Mouse (Mus musculus): ENCODE data around the gene Iqcg.
"Not testable (repeated sequence)": the region's sequence is repeated elsewhere in the genome, so short reads cannot be mapped to it uniquely, and the experiment has no call there.

Gene Iqcg

DNA sequence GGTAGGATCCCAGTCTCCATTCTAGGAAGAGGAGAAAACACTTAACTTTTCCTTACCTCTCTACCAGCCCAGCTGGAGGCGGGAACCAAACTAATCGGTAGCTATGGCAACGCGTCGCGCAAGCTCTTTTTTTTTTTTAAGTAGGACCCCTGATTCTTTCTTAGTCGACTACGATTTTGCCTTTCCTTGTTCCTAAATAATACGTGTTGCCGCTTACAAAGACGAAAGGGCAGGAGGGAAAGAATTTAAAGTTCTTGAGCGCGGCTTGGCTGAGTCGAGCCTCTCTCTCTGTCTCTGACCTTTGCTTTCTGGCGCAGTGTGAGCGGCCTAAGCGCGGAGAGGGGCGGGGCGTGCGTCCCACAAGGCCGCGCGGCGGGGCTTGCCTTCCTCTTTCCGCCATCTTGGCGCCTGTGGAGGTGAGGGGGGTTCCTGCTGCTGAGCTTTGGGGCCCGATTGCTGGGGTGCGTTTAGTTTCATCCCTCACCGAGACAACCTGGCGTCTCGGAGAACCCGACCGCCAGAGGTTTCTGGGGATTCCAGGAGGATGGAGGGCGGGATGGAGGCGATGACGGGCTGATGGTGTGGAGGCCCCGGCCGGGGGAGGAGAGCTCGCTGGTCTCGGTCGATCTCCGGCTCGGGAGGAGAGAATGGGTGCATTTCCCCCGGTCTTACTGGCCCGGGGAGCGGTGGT lies at the start of gene Iqcg, which contains the start of gene Rpl35a:
TSS of gene Iqcg (minus strand) at position 124 of the 691 bp plus-strand sequence.
TSS of gene Rpl35a (plus strand) at position 359 of the 691 bp plus-strand sequence.
- in situ Hi-C loops (cut with MboI; ENCODE audit: unreplicated experiment in 2 of 2) = no loop called here

- in situ Hi-C loops (cut with MboI; ENCODE audit: unreplicated experiment in 2 of 2) = no loop called here
These were observed 29.6 kb upstream of the Iqcg start for GRCm38 (mm10) chr16:33085666-33086065.

- in situ Hi-C loops (cut with MboI; ENCODE audit: unreplicated experiment in 2 of 2) = no loop called here
These were observed 28.0 kb upstream of the Iqcg start for GRCm38 (mm10) chr16:33083996-33084395.

DNA sequence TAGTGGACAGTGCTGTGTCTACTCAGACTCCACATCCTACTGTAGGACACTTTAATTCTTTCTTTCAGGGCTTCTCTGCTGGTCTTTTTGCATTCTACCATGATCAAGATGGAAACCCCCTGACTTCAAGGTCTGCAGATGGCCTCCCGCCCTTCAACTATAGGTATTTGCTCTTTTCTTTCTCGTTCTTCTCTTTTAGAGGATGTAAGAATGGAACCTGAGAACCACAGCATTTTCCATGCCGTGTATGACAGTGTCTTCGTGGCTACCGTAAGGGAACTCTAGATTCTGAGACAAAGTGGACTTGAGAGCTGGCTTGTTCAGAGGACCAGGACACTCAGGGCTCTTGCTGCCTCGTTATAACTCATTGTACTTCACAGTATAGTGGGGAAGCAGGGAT lies 26.9 kb upstream of the Iqcg start:
- in situ Hi-C loops (cut with MboI; ENCODE audit: unreplicated experiment in 2 of 2) = no loop called here

GRCm38 (mm10) chr16:33080063-33080462 lies 24.0 kb upstream of the Iqcg start:
- in situ Hi-C loops (cut with MboI; ENCODE audit: unreplicated experiment in 2 of 2) = no loop called here

DNA sequence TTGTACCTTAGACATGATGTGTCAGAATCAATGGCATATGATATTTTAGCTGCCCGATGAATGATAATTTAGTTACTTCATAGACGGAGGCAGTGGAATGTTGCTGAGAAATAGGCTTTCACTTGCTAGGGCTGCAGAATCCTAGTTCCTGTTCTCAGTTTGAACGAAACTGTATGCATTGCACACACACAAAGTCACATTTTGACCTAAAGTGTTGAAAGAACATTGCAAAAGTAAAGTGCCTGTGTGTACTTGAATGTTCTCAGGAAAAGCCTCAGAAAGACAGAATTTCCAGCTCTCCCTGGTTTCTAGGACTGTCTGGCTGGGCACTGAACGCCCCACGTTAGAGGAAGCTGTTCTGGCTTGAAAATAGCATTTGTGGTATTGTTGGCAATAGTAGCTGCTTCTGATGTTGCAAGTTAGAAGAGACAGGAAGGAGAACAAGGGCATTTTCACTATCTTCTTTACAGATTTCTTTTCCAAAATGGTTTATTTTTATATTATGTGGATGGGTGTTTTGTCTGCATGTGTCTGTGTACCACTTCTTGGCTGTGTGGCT lies 21.1 kb upstream of the Iqcg start:
- in situ Hi-C loops (cut with MboI; ENCODE audit: unreplicated experiment in 2 of 2) = no loop called here

GRCm38 (mm10) chr16:33076078-33076477 lies 20.1 kb upstream of the Iqcg start:
- in situ Hi-C loops (cut with MboI; ENCODE audit: unreplicated experiment in 2 of 2) = no loop called here

DNA sequence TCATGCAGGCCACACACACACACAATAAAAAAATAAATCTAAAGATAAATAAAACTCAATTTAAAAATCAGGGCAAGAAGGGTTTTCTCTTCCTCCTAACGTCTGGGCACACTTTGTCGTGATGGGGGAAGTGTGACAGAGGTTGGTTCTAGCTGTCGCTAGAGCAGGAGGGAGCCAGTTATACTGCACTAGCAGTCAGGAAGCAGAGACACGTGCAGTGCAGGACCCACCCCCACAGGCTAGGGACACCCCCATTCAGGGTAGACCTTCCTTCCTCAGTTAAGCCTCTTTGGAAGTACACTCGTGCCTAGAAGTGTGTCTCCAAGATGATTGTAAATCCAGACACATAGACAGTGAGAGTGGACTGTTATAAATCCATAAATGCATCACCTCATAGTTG lies 18.9 kb upstream of the Iqcg start:
- in situ Hi-C loops (cut with MboI; ENCODE audit: unreplicated experiment in 2 of 2) = no loop called here

- in situ Hi-C loops (cut with MboI; ENCODE audit: unreplicated experiment in 2 of 2) = no loop called here
These were observed 17.0 kb upstream of the Iqcg start for GRCm38 (mm10) chr16:33072871-33073557.

GRCm38 (mm10) chr16:33070928-33071327 lies 14.9 kb upstream of the Iqcg start:
- in situ Hi-C loops (cut with MboI; ENCODE audit: unreplicated experiment in 2 of 2) = no loop called here

GRCm38 (mm10) chr16:33064636-33065035 lies 8.6 kb upstream of the Iqcg start:
- in situ Hi-C loops (cut with MboI; ENCODE audit: unreplicated experiment in 2 of 2) = no loop called here

- in situ Hi-C loops (cut with MboI; ENCODE audit: unreplicated experiment in 2 of 2) = no loop called here
These were observed 7.2 kb upstream of the Iqcg start for GRCm38 (mm10) chr16:33063267-33063666.

DNA sequence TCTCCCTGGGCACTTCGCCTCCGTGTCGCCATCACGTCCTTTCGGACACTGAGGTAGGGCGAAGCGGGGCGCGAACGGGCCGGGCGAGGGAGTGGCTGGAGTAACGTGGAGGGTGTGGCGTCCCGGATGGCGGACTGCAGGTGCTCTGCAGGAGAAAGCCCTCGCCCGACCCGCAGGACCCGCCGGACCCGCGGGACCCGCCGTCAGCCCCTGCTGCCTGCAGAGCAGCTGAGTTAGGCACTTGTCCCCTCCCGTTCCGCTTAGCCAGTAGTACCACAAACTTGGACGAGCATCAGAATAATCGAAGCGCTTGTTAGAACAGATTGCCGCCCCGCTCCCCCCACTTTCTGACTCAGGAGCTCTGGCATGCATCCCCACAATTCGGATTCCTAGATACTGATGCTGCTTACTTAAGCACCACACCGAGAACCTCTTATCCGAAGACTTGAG lies 6.7 kb upstream of the Iqcg start:
- in situ Hi-C loops (cut with MboI; ENCODE audit: unreplicated experiment in 2 of 2) = no loop called here

GRCm38 (mm10) chr16:33062024-33062681 lies 6.1 kb upstream of the Iqcg start, which contains the start of gene Lmln:
Lmln (plus strand) TSS chr16:33062521.
- in situ Hi-C loops (cut with MboI; ENCODE audit: unreplicated experiment in 2 of 2) = no loop called here

DNA sequence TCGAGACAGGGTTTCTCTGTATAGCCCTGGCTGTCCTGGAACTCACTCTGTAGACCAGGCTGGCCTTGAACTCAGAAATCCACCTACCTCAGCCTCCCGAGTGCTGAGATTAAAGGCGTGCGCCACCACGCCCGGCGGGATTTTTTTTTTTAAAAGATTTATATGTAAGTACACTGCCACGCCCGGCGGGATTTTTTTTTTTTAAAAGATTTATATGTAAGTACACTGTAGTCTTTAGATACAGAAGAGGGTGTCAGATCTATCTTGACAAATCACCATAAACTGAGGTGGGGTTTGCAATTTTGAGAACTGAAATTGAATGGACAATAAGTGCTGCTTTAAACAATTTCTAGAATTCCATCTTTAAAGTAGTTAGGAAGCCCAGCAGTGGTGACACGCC lies 5.4 kb upstream of the Iqcg start:
- in situ Hi-C loops (cut with MboI; ENCODE audit: unreplicated experiment in 2 of 2) = no loop called here

- in situ Hi-C loops (cut with MboI; ENCODE audit: unreplicated experiment in 2 of 2) = no loop called here
These were observed 4.9 kb upstream of the Iqcg start for GRCm38 (mm10) chr16:33060926-33061325.

DNA sequence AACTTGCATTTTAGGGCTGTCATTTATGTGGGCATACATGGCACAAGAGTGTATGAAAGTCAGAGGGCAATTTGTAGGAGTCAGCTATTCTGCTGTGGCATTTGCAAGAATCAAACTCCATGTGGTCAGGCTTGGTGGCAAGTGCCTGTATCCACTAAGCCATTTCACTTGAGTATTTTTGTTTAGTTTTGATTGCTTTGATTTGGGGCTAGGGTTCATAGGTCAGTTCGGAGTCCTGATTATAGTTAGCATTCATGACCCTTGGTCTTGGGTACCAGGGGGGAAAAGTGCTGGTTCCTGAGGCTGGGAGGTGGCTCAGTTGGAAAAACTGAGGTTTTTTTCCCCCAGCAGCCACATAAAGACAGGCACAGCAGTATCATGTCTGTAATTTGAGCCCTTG lies 3.5 kb upstream of the Iqcg start:
- in situ Hi-C loops (cut with MboI; ENCODE audit: unreplicated experiment in 2 of 2) = no loop called here

DNA sequence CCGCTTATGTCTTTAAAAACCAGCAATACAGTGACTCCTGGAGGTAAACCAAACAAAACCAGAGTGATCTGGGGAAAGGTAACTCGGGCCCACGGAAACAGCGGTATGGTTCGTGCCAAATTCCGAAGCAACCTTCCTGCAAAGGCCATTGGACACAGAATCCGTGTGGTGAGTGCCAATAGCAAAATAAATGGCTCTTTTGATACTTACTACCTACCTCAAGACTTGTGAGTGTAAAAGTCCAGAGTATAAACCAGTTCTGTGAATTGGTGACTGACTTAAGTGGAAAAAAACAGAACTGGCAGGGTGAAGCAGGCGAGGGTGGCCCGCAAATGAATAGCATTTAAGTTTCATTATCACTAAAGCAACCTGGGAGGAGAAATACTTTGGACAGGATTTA lies 2.6 kb upstream of the Iqcg start:
- in situ Hi-C loops (cut with MboI; ENCODE audit: unreplicated experiment in 2 of 2) = not testable (repeated sequence)

GRCm38 (mm10) chr16:33058033-33058432 lies 2.0 kb upstream of the Iqcg start:
- in situ Hi-C loops (cut with MboI; ENCODE audit: unreplicated experiment in 2 of 2) = no loop called here

GRCm38 (mm10) chr16:33056786-33057185 lies 768 bp upstream of the Iqcg start:
- in situ Hi-C loops (cut with MboI; ENCODE audit: unreplicated experiment in 2 of 2) = no loop called here

GRCm38 (mm10) chr16:33055655-33056054 lies 363 bp downstream of the Iqcg start:
- in situ Hi-C loops (cut with MboI; ENCODE audit: unreplicated experiment in 2 of 2) = no loop called here
